Mouse (Mus musculus) cerebellum, adult (tissue): Measurements from ENCODE around the gene Acoxl.

ENCODE experiments used
- ATAC-seq: cut with Nextera tagmentation; 2 replicates; pipeline ENCODE4 v1.9.2; 2017; ENCODE audit warnings: mild to moderate bottlenecking, moderate library complexity, mixed read lengths; ENCODE audit not compliant: insufficient number of reproducible peaks, low FRiP score, low TSS enrichment

Acoxl gene

GRCm38 (mm10) chr2:128133865-128134264 lies 295.2 kb downstream of the Acoxl start:
- ATAC-seq, result no peak

GRCm38 (mm10) chr2:128134474-128134873 lies 295.8 kb downstream of the Acoxl start:
- no peak for ATAC-seq

GRCm38 (mm10) chr2:128134948-128135347 lies 296.3 kb downstream of the Acoxl start:
- ATAC-seq, result no peak

- ATAC-seq, result no peak
Measured at GRCm38 (mm10) chr2:128136769-128137433, 298.2 kb downstream of the Acoxl start.

DNA sequence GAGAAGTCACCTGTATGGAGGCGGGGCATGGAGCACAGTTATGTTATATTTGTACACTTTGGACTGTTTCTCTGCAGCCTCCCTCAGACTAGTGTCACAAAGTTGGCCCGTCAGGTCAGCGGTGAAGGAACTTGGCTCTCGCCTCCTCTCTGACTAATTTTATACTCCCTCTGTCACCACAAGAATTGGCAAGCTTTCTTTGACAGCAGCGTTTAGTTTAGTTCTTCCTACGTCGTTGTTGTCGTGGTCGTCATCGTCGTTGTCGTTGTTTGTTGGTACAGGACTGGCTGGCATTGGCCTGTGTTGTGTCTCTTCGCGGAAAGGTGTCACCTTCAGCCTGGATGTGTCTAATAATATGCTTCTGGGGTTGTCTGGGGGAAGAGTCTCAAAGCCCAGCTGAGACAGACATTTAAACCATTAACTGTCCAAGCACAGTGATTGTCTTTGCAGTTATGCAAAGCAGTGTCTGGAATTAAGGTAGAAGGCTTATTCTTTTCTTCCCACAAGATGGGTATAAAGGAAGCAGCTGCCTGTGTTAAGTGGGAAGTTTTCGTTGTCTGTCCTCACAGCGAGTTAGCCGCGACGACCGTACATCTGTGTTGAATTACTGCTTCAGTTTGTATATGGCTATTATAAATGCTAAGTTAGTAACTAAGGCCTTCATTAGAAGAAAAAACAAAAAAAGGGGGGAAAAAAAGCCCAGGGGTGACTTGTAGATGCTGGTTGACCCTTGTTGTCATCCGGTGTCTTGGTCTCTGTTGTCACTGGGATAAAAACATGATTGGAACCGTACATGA lies 299.0 kb downstream of the Acoxl start:
- ATAC-seq, result no peak

DNA sequence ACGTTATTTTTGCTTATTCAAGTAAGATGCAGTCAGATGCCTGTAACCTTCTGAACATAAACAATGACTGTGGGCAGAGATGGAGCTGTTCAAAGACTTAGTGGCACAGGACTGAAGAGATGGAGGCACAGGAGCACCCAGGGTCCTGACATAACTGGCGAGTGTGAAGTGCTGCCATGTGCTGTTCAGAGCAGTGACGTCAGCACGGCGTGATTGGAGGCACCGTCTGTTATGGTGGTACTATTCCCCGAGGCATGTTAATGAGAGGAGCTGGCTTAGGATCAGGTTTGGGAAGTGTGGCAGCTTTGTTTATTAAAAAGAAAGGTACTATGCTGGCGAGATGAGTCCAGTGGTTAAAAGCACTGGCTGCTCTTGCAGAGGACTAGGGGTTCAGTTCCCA lies 300.2 kb downstream of the Acoxl start:
- no peak for ATAC-seq

DNA sequence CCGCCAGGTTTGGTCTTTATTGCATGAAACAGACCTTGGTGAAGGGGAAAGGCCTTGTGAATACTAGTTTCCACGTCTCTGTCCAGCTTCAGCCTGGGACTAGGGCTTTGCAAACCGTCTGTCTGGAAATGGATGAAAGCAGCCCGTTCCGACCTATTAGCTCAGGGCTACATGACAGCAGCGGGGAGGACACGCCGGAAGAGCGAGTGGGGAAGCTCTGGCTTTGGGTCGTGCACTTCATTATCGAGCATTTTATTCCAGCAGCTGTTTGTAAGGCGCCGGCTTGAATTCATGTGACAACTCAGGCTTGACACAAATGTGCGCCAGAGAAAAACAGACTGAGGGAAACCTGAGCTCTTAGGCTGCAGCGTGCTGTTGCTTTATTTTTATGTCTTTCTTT lies 301.1 kb downstream of the Acoxl start:
- no peak for ATAC-seq

GRCm38 (mm10) chr2:128140183-128140582 lies 301.5 kb downstream of the Acoxl start:
- ATAC-seq, result no peak

DNA sequence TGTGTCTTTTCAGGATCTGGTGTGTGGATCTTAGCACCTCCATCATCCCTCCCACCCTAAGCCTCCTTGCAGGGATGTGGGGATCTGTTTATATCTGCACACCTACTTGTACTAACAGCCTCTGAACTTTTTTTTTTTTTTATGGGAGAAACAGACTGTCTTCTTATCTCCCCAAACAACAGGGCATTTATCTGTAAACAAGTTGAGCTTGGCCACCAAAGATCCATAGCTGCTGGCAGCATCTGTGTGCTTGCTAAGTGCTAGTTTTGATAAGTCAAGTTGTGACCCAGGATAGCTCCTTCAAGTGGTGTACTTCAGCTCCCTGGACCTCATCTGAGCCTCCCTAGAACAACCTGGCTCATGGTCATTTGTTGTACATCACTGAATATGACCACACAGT lies 305.3 kb downstream of the Acoxl start:
- no peak for ATAC-seq

GRCm38 (mm10) chr2:128145433-128145832 lies 306.8 kb downstream of the Acoxl start:
- no peak for ATAC-seq

DNA sequence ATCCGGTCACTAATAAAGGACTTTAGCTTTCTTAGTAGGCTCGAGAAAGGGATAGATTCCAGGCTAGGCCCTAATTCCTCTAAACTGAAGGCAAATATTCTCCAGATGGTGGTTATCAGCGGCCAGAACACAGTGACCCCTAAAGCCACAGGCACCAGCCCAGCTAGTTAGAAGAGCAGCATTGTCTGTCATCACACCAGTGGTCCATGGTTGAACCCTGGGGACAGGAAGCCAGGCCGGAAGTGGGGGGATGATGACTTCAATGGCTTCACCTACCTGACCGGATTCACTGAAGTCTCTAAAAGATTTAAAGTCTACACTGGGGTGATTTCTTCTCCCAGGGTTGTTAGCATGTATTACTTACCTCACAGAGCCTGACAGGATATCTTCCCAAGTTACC lies 310.9 kb downstream of the Acoxl start:
- no peak for ATAC-seq

- ATAC-seq, result no peak
Measured at GRCm38 (mm10) chr2:128152211-128152610, 313.5 kb downstream of the Acoxl start.

GRCm38 (mm10) chr2:128152845-128153550 lies 314.3 kb downstream of the Acoxl start:
- no peak for ATAC-seq

DNA sequence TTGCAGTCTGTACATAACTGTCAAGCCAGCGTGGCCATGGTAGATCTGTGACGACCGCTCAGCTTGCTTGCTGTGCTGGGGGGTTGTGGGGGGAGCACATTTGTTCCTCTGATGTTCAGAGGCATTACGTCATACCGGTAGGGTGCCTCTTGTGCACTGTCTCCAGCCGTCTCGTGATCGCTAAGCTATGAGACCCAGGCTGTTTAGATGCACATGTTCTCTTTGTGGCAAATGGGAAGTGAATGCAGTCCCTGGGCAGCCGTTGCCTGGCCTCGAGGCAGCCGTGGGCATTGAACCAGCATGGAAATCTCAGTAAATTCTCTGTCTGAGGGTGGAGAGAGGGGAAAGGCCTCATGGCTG lies 314.9 kb downstream of the Acoxl start:
- no peak for ATAC-seq

DNA sequence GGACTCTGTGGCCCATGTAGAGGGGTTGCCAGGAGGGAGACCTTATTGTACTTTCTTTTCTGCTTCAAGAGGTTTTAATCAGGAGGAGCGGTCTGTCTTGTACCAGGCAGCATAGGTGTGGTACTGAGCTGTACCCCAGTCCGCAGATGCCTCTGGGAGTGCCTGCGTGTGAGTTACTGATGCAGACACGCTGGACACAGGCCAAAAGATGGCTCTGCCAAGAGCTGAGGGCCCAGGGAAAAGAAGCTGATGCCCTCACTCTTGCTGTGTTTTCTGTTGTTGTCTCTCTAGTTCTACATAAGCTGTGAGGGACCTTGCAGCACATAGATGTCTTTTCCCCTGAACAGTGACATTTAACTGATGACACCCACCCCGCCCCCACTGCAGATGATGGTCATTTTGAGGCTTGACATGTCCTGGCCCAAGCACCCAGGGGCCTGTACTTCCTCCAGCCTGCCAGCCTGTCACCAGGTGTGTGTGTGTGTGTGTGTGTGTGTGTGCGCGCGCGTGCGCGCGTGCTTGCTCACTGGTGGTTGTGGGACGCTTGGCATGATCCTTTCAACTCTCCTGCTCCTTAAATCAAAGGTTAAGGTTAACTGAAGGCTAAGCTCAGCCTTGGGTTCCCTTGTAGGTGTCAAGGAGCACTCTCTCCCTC lies 316.9 kb downstream of the Acoxl start:
- ATAC-seq, result no peak

GRCm38 (mm10) chr2:128156067-128156462 lies 317.4 kb downstream of the Acoxl start:
- ATAC-seq, result no peak

- no peak for ATAC-seq
Measured at GRCm38 (mm10) chr2:128156557-128157412, 318.1 kb downstream of the Acoxl start.

GRCm38 (mm10) chr2:128158734-128159410 lies 320.2 kb downstream of the Acoxl start:
- no peak for ATAC-seq

GRCm38 (mm10) chr2:128159619-128160125 lies 321.0 kb downstream of the Acoxl start:
- ATAC-seq, result no peak
